Mouse (Mus musculus): ENCODE data around the gene Hist1h4h. TPM values are rescaled to one million over a fixed set of nuclear protein-coding genes. Genes with fewer than 3 reads are reported as not detected.
"Not testable (repeated sequence)": the region's sequence is repeated elsewhere in the genome, so short reads cannot be mapped to it uniquely, and the experiment has no call there.

The Hist1h4h gene
- total RNA-seq, 1 experiment from 2014 or later, result 474 TPM

- DNase-seq, result peak; percentile 78
Measured at GRCm38 (mm10) chr13:23535137-23536075, 4.6 kb downstream of the Hist1h4h start, which contains the start of gene Hist1h3g. Hist1h3g (plus strand) TSS chr13:23535422.

GRCm38 (mm10) chr13:23536076-23536822, 5.4 kb downstream of the Hist1h4h start:
- no peak for DNase-seq

- DNase-seq, result no peak
Measured at GRCm38 (mm10) chr13:23537006-23537710, 6.3 kb downstream of the Hist1h4h start.

GRCm38 (mm10) chr13:23538249-23538648, 7.4 kb downstream of the Hist1h4h start:
- DNase-seq, result no peak

- DNase-seq, result not testable (repeated sequence)
Measured at GRCm38 (mm10) chr13:23539821-23540220, 9.0 kb downstream of the Hist1h4h start.

- DNase-seq, result no peak
Measured at GRCm38 (mm10) chr13:23541497-23541896, 10.6 kb downstream of the Hist1h4h start.

GRCm38 (mm10) chr13:23542225-23542980, 11.6 kb downstream of the Hist1h4h start:
- DNase-seq, result not testable (repeated sequence)

- peak; percentile 22 for DNase-seq
Measured at GRCm38 (mm10) chr13:23542999-23543607, 12.3 kb downstream of the Hist1h4h start, which contains the start of gene Hist1h2bh. Hist1h2bh (minus strand) TSS chr13:23543392.

- peak; percentile 53 for DNase-seq
Measured at GRCm38 (mm10) chr13:23543965-23544786, 13.3 kb downstream of the Hist1h4h start, which contains the start of gene Hist1h3f. Hist1h3f (plus strand) TSS chr13:23544052.

GRCm38 (mm10) chr13:23544787-23545120, 13.9 kb downstream of the Hist1h4h start:
- not testable (repeated sequence) for DNase-seq

- no peak for DNase-seq
Measured at GRCm38 (mm10) chr13:23546694-23547093, 15.8 kb downstream of the Hist1h4h start.

- DNase-seq, result no peak
Measured at GRCm38 (mm10) chr13:23550761-23551145, 19.9 kb downstream of the Hist1h4h start.

- DNase-seq, result peak; percentile 70
Measured at GRCm38 (mm10) chr13:23551146-23551834, 20.4 kb downstream of the Hist1h4h start, which contains the start of gene Hist1h4f. Hist1h4f (minus strand) TSS chr13:23551648.

- no peak for DNase-seq
Measured at GRCm38 (mm10) chr13:23551931-23552914, 21.4 kb downstream of the Hist1h4h start.

- no peak for DNase-seq
Measured at GRCm38 (mm10) chr13:23552962-23553361, 22.1 kb downstream of the Hist1h4h start, which contains the start of gene Hist1h1d. Hist1h1d (plus strand) TSS chr13:23553262.

- DNase-seq, result no peak
Measured at GRCm38 (mm10) chr13:23554393-23554792, 23.5 kb downstream of the Hist1h4h start.

- DNase-seq, result peak; percentile 70
Measured at GRCm38 (mm10) chr13:23554925-23555838, 24.3 kb downstream of the Hist1h4h start.

Data from adrenal gland, postnatal 25 days (tissue).